24 mouse cellular contexts compared by ENCODE assay signal in the genomic region with DNA sequence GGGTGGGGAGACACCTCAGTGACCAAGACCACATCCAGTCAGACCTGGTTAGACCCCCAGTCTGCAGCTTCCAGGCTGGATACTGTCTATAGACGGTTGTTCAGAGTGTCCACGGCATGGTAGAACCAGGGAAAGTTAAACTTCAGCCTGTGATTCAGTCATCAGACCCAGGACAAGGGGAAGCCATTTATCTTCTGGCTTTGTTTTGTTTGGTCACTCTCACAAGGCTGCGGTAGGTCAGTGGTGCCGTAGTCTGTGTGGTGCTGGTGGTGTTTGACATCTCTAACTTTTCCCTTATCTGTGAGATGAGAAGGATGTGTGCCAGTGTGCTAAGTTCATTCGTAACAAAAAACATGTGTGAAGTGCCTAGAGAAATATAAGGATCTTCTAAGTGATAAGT.
"Had no signal": no experiment of that assay in that cellular context is flagged by ENCODE, and none has a peak within 500 bp of the region (broad histone marks: within the 10 kb centered on the region; RNA-seq: fewer than 3 reads in every experiment).

No protein-coding gene starts in this region.

- H3K36me3 ChIP-seq: heart, embryonic 10.5 days; heart, embryonic 12.5 days; hindbrain, embryonic 10.5 days; hindbrain, embryonic 12.5 days; intestine, embryonic 15.5 days; limb, embryonic 10.5 days; limb, embryonic 12.5 days; liver, embryonic 13.5 days; liver, embryonic 15.5 days had no signal

- H3K4me1 ChIP-seq: hindbrain, embryonic 12.5 days; intestine, embryonic 15.5 days; liver, embryonic 13.5 days; liver, embryonic 15.5 days had no signal

- H3K27ac ChIP-seq: gastrocnemius, adult 2 months; heart, embryonic 10.5 days; hindbrain, embryonic 10.5 days; hindbrain, embryonic 12.5 days; hindbrain, embryonic 14.5 days; intestine, embryonic 15.5 days; layer of hippocampus, adult 2 months; left cerebral cortex, adult 2 months; limb, embryonic 10.5 days; limb, embryonic 12.5 days; liver, embryonic 13.5 days; liver, embryonic 15.5 days had no signal

- H3K4me2 ChIP-seq: heart, embryonic 12.5 days; hindbrain, embryonic 12.5 days; hindbrain, embryonic 14.5 days; intestine, embryonic 15.5 days; limb, embryonic 12.5 days; liver, embryonic 11.5 days; liver, embryonic 13.5 days; liver, embryonic 15.5 days had no signal

- ATAC-seq: hindbrain, embryonic 16.5 days; inflammation-experienced regulatory T-cells, adult 6 months; intestine, embryonic 15.5 days; intestine, postnatal 0 days had no signal

- H3K4me3 ChIP-seq: gastrocnemius, adult 2 months; heart, embryonic 10.5 days; heart, embryonic 12.5 days; hindbrain, embryonic 10.5 days; hindbrain, embryonic 12.5 days; intestine, embryonic 15.5 days; layer of hippocampus, adult 2 months; left cerebral cortex, adult 2 months; limb, embryonic 10.5 days; limb, embryonic 12.5 days; liver, embryonic 13.5 days; liver, embryonic 15.5 days had no signal

- DNase-seq: gastrocnemius, adult 2 months; gastrocnemius, postnatal 10 days; gastrocnemius, postnatal 25 days; heart, adult 18-20 months; heart, postnatal 10 days; heart, postnatal 4 days; kidney, adult 18-20 months; liver; liver, embryonic 13.5 days had no signal

- H3K27me3 ChIP-seq: heart, embryonic 12.5 days; hindbrain, embryonic 12.5 days; intestine, embryonic 15.5 days; limb, embryonic 12.5 days; liver, embryonic 13.5 days; liver, embryonic 15.5 days had no signal

- H3K9ac ChIP-seq: heart, embryonic 12.5 days; hindbrain, embryonic 12.5 days; hindbrain, embryonic 14.5 days; intestine, embryonic 15.5 days; limb, embryonic 12.5 days; liver, embryonic 13.5 days; liver, embryonic 15.5 days had no signal

- H3K9me3 ChIP-seq: heart, embryonic 10.5 days; heart, embryonic 12.5 days; hindbrain, embryonic 10.5 days; hindbrain, embryonic 12.5 days; intestine, embryonic 15.5 days; limb, embryonic 10.5 days; limb, embryonic 12.5 days; liver, embryonic 13.5 days; liver, embryonic 15.5 days had no signal
